Mouse (Mus musculus) lung, postnatal 36 days (tissue): ENCODE data around the gene Ccdc163.
A peak's percentile ranks its signal among the peaks of the same experiment; 100 is the strongest.
"Not testable (repeated sequence)": the region's sequence is repeated elsewhere in the genome, so short reads cannot be mapped to it uniquely, and the experiment has no call there.

Experiments used
- DNase-seq: peaks from one replicate; pipeline ENCODE4 v3.0.0; 2022; ENCODE audit warnings: mixed read lengths

Ccdc163 gene

DNA sequence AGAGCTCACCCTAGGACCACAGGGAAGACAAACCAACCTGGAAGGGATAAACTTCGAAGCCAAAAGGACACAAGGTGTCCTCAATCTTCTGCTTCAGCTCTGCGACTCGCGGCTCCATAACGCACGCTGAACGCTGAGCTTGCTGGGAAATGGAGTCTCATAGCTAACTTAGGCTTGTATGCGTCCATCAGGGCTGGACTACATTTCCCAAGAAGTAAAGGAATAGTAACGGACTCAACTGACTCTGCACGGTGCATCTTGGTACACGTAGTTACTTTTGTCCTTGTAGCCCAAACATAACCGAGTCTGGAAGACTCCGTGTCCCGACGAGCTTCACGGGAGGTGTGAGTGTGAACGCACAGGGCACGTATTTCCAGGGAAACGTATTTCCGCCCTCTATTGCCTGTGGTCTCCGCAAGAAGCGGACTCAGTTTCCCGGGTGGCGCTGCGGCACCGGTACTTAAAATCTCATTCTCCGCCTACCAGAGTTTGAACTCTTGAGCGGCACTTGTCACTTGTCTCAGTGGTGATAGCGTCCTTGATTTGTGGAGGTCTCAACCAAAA, at the start of gene Ccdc163, which contains the start of gene Mmachc:
Ccdc163 (plus strand) TSS at position 309 of the 564 bp plus-strand sequence.
Mmachc (minus strand) TSS at position 206 of the 564 bp plus-strand sequence.
- DNase-seq = peak; percentile 98

GRCm38 (mm10) chr4:116659474-116659873, 48.8 kb upstream of the Ccdc163 start:
- peak; percentile 66 for DNase-seq

GRCm38 (mm10) chr4:116659916-116660315, 48.4 kb upstream of the Ccdc163 start:
- DNase-seq = not testable (repeated sequence)

- no peak for DNase-seq
Observed at GRCm38 (mm10) chr4:116660829-116661228, 47.5 kb upstream of the Ccdc163 start.

GRCm38 (mm10) chr4:116661998-116662397, 46.3 kb upstream of the Ccdc163 start:
- no peak for DNase-seq

- DNase-seq = no peak
Observed at GRCm38 (mm10) chr4:116666625-116667024, 41.7 kb upstream of the Ccdc163 start.

GRCm38 (mm10) chr4:116668145-116668544, 40.2 kb upstream of the Ccdc163 start:
- peak; percentile 58 for DNase-seq

GRCm38 (mm10) chr4:116669291-116669690, 39.0 kb upstream of the Ccdc163 start:
- peak; percentile 53 for DNase-seq

- peak; percentile 87 for DNase-seq
Observed at GRCm38 (mm10) chr4:116672785-116673184, 35.5 kb upstream of the Ccdc163 start.

DNA sequence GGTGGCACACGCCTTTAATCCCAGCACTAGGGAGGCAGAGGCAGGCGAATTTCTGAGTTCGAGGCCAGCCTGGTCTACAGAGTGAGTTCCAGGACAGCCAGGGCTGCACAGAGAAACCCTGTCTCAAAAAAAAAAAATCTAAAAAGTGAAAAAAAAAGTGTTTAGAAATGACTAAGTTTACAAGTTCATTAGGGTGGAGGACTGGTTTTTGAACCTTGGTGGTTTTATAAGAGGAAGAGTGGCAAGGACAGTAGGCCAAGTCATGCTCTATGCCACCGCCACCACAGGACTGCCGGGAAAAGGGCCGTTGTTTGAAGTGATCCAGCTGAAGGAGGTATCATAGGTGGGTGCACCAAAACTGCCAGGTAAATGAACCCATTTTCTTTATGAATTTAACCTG, 33.5 kb upstream of the Ccdc163 start:
- not testable (repeated sequence) for DNase-seq

GRCm38 (mm10) chr4:116676027-116676426, 32.3 kb upstream of the Ccdc163 start:
- no peak for DNase-seq

- no peak for DNase-seq
Observed at GRCm38 (mm10) chr4:116677808-116678207, 30.5 kb upstream of the Ccdc163 start.

- DNase-seq = no peak
Observed at GRCm38 (mm10) chr4:116679141-116679540, 29.2 kb upstream of the Ccdc163 start.

GRCm38 (mm10) chr4:116680521-116680920, 27.8 kb upstream of the Ccdc163 start:
- not testable (repeated sequence) for DNase-seq

DNA sequence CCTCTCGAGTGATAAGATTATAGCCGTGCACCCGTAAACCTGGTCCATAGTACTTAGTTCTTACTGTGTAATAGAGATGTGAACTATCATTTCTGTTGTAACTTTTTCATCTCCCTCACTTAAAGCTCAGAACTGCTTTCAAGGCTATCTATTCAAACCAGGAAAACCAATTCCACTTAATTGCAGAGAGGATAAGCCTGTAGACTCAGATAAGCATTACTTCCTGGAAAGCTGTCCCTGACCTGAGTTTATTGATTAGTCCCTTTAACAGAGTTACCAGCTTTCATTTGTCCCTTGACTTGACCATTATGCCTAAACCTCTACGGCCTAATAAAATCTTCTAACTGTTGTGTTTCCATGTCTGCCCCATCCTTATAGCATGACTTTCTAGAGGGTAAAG, 24.4 kb upstream of the Ccdc163 start:
- DNase-seq = no peak

- DNase-seq = no peak
Observed at GRCm38 (mm10) chr4:116684665-116685064, 23.6 kb upstream of the Ccdc163 start.

DNA sequence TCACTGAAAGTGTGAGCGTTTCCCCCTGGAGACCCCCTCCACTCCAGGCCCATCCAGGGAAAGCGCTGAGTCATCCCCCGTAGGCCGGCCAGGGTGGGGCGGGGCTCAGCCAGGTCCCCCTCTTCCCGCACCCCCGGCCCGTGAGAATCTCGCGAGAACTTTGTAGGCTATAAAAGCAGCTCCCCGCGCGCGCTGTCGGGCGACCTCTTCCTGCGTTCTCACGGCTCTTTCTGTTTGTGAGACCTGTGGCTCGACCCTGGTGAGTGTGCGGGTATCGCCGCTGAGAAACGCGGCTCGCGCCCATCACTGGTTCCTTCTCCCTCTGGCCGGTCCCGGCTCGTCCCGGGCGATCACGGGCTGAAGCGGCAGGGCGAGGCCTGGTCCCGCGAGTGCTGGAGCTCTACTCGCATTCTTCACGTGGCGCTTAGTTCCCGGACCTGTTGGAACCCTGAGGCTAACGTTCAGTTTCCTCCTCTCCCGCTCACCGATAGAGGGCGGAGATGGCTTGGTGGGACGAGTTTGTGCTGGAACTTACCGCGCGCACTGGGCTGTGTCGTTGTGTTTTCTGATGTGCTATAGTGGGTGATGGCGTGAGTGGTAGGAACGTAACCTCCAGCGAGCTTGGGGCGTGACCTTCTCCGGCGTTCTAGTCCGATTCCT, 22.8 kb upstream of the Ccdc163 start, which contains the start of gene Prdx1:
Prdx1 (plus strand) TSS at position 143 of the 660 bp plus-strand sequence.
- peak; percentile 95 for DNase-seq

GRCm38 (mm10) chr4:116687041-116687440, 21.3 kb upstream of the Ccdc163 start:
- DNase-seq = no peak

DNA sequence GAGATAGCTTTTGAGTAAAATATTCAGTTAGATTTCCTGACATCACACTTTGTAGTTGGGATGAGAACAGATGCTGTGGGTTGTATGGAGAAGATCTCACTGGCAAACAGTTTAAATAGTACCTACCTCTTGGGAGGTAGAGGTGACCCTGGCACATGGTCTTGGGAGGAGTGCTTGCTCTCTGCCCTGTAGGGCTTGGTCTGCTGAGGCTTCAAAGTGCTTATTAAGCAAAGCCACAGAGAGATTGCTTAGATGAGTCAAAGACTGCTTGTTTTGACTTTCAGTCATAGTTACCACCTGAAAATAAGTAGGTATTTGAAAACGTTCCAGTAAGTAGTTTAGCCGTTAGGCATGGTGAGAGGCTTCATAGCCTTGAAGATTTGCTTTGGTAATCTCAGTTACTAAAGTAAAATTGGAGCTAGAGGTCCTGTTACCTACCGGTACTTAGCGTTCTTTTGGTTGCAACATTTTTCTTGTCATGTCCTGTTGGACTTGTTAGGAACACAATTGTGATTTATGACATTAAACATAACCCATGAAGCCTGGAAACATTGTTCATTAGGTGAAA, 18.9 kb upstream of the Ccdc163 start:
- DNase-seq = no peak

DNA sequence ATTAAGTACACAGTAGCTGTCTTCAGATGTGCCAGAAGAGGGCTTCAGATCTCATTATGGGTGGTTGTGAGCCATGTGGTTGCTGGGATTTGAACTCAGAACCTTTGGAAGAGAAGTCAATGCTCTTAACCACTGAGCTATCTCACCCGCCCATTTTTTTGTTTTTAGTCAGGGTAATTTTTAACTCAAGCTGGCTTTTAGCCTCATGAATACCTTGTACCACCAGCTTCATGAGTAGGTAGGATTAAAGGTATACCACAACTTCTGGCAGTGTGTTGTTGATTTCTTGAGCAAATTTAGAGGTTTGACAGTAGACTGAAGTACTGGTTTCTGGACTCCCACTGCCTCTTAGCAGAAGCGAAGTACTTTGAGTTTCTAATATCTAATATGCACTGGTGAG, 16.2 kb upstream of the Ccdc163 start:
- no peak for DNase-seq

DNA sequence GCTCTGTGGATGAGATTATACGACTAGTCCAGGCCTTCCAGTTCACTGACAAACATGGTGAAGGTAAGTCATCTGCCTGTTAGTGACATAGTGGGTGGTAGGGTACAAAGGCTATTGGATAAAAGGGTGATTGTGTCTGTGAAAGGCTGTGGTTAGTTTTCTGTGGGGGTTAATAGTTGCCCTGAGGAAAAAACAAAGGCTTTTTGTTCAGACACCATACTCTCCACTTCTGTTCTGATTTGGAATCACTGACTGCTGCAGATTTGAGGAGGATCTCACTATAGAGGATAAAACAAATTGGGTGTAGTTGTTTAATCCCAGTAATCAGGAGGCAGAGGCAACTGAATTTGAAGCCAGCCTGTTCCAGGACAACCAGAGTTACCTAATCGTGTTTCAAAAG, 14.5 kb upstream of the Ccdc163 start:
- no peak for DNase-seq

DNA sequence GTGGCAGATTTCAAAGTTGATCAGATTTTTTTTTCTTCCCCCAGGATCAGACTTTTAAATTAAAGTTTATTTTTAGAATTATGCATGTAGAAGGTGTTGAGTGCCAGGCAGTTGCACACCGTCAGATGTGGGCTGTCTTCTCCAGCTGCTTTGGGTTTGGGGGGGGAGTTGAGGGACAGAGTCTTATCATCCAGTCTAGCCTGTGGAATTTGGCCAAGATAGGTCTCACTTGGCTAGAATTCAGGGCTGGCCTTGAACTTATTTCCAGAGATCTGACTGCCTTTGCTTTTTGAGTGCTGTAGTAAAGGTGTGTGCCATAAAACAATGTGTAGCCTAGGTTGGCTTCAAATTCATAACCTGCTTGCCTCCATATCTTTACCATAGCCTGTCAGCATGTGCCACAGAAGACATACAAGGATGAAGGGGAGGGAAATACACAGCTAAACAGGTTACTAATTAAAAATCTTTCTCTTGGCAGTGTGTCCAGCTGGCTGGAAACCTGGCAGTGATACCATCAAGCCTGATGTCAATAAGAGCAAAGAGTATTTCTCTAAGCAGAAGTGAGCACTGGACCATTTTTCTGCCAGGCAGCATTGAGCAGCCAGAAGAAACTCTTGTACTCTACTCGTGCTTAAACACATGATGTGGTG, 9.5 kb upstream of the Ccdc163 start:
- DNase-seq = no peak

DNA sequence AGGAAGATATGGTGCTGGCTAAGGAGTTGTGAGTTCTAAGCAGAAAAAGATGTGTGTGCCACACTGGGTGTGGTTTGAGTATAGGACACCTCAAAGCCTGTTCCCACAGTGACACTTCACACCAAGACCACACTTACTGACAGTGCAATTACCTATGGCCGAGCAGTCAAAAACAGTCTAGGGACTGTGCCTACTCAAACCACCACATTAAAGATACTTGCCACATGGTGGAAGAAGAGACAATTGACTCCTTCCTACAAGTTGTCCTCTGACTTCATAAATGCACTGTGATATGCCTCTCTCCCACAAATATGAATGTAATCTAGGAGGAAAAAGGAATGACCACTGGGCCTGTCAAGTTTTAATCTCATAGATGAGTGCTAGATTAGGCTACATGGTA, 7.3 kb upstream of the Ccdc163 start:
- DNase-seq = no peak

DNA sequence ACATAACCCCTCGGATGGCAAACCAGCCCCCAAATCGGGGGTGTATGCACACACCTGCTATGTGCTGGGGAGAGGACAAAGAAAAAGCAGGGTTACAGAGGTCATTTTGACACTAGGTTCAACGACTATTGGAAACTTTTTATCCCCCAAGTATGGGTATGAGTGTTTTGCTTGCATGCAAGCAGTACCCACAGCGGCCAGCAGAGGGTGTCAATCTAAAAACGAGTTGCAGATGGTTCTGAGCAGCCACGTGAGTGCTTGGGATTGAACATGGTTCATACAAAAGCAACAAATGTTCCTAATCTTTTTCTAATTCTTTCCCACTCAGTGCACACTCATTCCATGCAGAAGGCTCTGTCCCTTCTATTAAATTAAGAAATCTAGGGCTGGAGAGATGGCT, 4.5 kb upstream of the Ccdc163 start:
- DNase-seq = peak; percentile 86
